Mouse (Mus musculus) MN1 (cell line): ENCODE results near the gene Zfp641.

Source experiments
- DNase-seq: peaks from one replicate; pipeline ENCODE4 v3.0.0-alpha.2; 2016; ENCODE audit warnings: low spot score

Zfp641 gene

GRCm38 (mm10) chr15:98295628-98296551 is at the start of gene Zfp641:
Zfp641 (minus strand) TSS chr15:98296161.
- DNase-seq: no peak

GRCm38 (mm10) chr15:98340887-98341286 is 44.9 kb upstream of the Zfp641 start, which contains the start of gene Olfr284:
Olfr284 (minus strand) TSS chr15:98340987.
- no peak for DNase-seq

GRCm38 (mm10) chr15:98317177-98317724 is 21.3 kb upstream of the Zfp641 start, which contains the start of gene Olfr285:
Olfr285 (minus strand) TSS chr15:98317353.
- no peak for DNase-seq

GRCm38 (mm10) chr15:98315703-98316102 is 19.7 kb upstream of the Zfp641 start:
- no peak for DNase-seq

GRCm38 (mm10) chr15:98293651-98294050 is 2.3 kb downstream of the Zfp641 start:
- no peak for DNase-seq

- no peak for DNase-seq
These were observed 7.4 kb downstream of the Zfp641 start for GRCm38 (mm10) chr15:98288566-98288965.

- no peak for DNase-seq
These were observed 9.5 kb downstream of the Zfp641 start for GRCm38 (mm10) chr15:98286418-98286817.

GRCm38 (mm10) chr15:98257776-98258175 is 38.2 kb downstream of the Zfp641 start:
- no peak for DNase-seq

GRCm38 (mm10) chr15:98257193-98257592 is 38.8 kb downstream of the Zfp641 start, which contains the start of gene H1fnt:
H1fnt (minus strand) TSS chr15:98257293.
- no peak for DNase-seq

GRCm38 (mm10) chr15:98256271-98256670 is 39.7 kb downstream of the Zfp641 start:
- DNase-seq: no peak
